In the genomic region with DNA sequence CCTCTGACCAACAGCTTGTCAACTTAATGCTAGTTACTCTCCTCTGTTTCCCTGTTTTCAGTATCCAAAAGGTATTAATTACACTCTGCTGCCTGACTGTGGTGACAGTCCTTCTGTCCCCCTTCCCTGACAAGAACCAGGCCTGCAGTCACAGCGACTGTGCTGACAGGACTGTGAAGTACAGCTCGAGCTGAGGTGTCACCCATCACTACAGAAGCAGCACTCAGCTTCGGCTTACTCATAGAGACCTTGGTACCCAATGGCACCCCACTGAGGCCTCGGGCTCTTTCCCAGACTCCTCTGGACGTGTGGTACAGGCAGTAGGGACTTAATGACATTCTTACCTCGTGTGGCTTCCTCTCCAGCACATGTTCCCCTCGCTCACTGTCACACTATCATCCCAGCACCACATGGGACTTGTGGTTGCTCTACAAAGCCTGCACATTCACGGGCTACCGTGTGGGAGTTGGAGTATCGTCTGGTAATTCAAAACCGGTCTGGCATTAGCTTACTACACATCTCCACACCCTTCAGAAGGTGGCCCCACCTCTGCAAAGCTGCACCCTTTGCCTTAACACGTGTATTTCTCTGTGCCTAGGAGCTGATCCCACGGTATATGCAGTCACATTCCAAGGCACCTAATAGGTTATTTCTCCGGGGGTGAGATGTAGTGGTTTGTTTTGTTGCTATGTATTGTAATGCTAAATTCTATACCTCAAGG, we compare ENCODE assay signal across 26 mouse cellular contexts. TPM values are rescaled to one million over a fixed set of nuclear protein-coding genes. Genes with fewer than 3 reads are reported as not detected.
DNase-seq lines count a peak whose midpoint lies in the region; ATAC-seq lines count a peak whose summit lies in the region.
"Had no signal": no experiment of that assay in that cellular context is flagged by ENCODE, and none has a peak within 500 bp of the region (broad histone marks: within the 10 kb centered on the region; RNA-seq: fewer than 3 reads in every experiment).

No protein-coding gene starts in this region.

- no peak for DNase-seq in heart, postnatal 4 days
- peak; percentile 86 for DNase-seq in R1 (ENCODE audit: low read depth, low spot score)
- peak; percentile 37 for DNase-seq in large intestine, adult 2 months (ENCODE audit: low read depth, low spot score)
- no peak for DNase-seq in urinary bladder, postnatal 4 days (ENCODE audit: low spot score in 2 of 2)
- no peak for DNase-seq in kidney, adult 9 months
- DNase-seq: adrenal gland, postnatal 10 days; cerebellum, postnatal 36 days; gastrocnemius, postnatal 36 days; heart, postnatal 36 days; kidney, adult 18-20 months; kidney, postnatal 10 days; left cerebral cortex, postnatal 4 days; lung, adult 18-20 months; right cerebral cortex, adult 18-20 months; thymus, adult 18-20 months; thymus, postnatal 4 days had no signal

- H3K4me2 ChIP-seq in heart, embryonic 16.5 days (ENCODE audit: low read depth, low read length), result no peak overlapping the region
- H3K4me2 ChIP-seq: forebrain, embryonic 15.5 days; hindbrain, embryonic 15.5 days; liver, embryonic 11.5 days; midbrain, embryonic 12.5 days; neural tube, embryonic 12.5 days had no signal

- H3K27me3 ChIP-seq in heart, embryonic 16.5 days (ENCODE audit: control insufficient read depth, insufficient read depth, low read length), result no peaks in the 10 kb centered on the region
- H3K27me3 ChIP-seq: forebrain, embryonic 15.5 days; hindbrain, embryonic 15.5 days; midbrain, embryonic 12.5 days; neural tube, embryonic 12.5 days had no signal

- H3K4me3 ChIP-seq in heart, embryonic 16.5 days (ENCODE audit: low read length), result no peak overlapping the region
- H3K4me3 ChIP-seq: forebrain, embryonic 15.5 days; hindbrain, embryonic 15.5 days; layer of hippocampus, adult 2 months; midbrain, embryonic 12.5 days; neural tube, embryonic 12.5 days had no signal

- no peak overlapping the region for H3K27ac ChIP-seq in heart, embryonic 16.5 days (ENCODE audit: low read length)
- H3K27ac ChIP-seq: forebrain, embryonic 15.5 days; hindbrain, embryonic 15.5 days; layer of hippocampus, adult 2 months; midbrain, embryonic 12.5 days; neural tube, embryonic 12.5 days had no signal

- ATAC-seq in heart, embryonic 16.5 days (replicated peaks; ENCODE audit: extremely low read depth, insufficient read depth, low FRiP score), result peak; percentile 49
- ATAC-seq in common myeloid progenitor, adult 5-6 weeks (replicated peaks; ENCODE audit: low read depth, poor library complexity, severe bottlenecking), result peak; percentile 62
- ATAC-seq in cerebellum, adult (ENCODE audit: insufficient number of reproducible peaks, low FRiP score, low TSS enrichment), result no peak
- ATAC-seq: activated CD4-positive, CD25-positive, alpha-beta regulatory T cell, adult 4 months; forebrain, embryonic 15.5 days had no signal

- H3K9me3 ChIP-seq in heart, embryonic 16.5 days (replicated peaks; ENCODE audit: control insufficient read depth, low read length), result peaks cover under 1% of the 10 kb centered on the region; the same call in 1 of the 2 replicates
- H3K9me3 ChIP-seq: forebrain, embryonic 15.5 days; hindbrain, embryonic 15.5 days; neural tube, embryonic 12.5 days had no signal

- H3K9ac ChIP-seq in heart, embryonic 16.5 days (ENCODE audit: low read length), result no peak overlapping the region
- H3K9ac ChIP-seq: forebrain, embryonic 15.5 days; hindbrain, embryonic 15.5 days; midbrain, embryonic 12.5 days; neural tube, embryonic 12.5 days had no signal

- no peaks in the 10 kb centered on the region for H3K36me3 ChIP-seq in heart, embryonic 16.5 days (ENCODE audit: control insufficient read depth, insufficient read depth)
- H3K36me3 ChIP-seq: forebrain, embryonic 15.5 days; hindbrain, embryonic 15.5 days; midbrain, embryonic 12.5 days; neural tube, embryonic 12.5 days had no signal

- peaks cover 10% of the 10 kb centered on the region for H3K4me1 ChIP-seq in heart, embryonic 16.5 days (ENCODE audit: control insufficient read depth, insufficient read depth, low read length)
- H3K4me1 ChIP-seq: forebrain, embryonic 15.5 days; hindbrain, embryonic 15.5 days; midbrain, embryonic 12.5 days; neural tube, embryonic 12.5 days had no signal

- WGBS in heart, embryonic 16.5 days, result 33% methylated on average over 14 of the region's 14 CpGs
- WGBS in large intestine, adult 2 months, result 39% methylated on average over 14 of the region's 14 CpGs

RNA-seq across cellular contexts. Expression of a gene that starts 6.7 kb away (rescaled TPM):
- polyA plus RNA-seq in heart, embryonic 16.5 days (2015; fragmentation: Nextera tagmentation; extraction: Ambion mirVana), result 6.3 and 7.1 TPM in 2 replicates
- 10 to 100 TPM; 20.7 to 23.6 TPM for total RNA-seq in heart, postnatal 4 days (2021)
- total RNA-seq in common myeloid progenitor, adult 5-6 weeks (2017), result 5.8 and 9.0 TPM in 2 replicates
- polyA plus RNA-seq in large intestine, adult 2 months (2012; rRNA removed), result 43.4 and 87.0 TPM in 2 replicates

Comparison
In these comparisons a context has a peak if more than half of its experiments do, and no peak if none do; other contexts are left out.
1. DNase-seq: peak in R1 (single experiment) and large intestine, adult 2 months (single experiment); none in heart, postnatal 4 days (single experiment), urinary bladder, postnatal 4 days (0 of 2) and kidney, adult 9 months (single experiment).